Mouse (Mus musculus): ENCODE measurements around the gene Rdh11. TPM values are rescaled to one million over a fixed set of nuclear protein-coding genes. Genes with fewer than 3 reads are reported as not detected.

Gene Rdh11
- polyA plus RNA-seq (2012; rRNA removed; ENCODE audit: low replicate concordance), result 14.1 and 16.8 TPM in 2 replicates

GRCm38 (mm10) chr12:79192193-79192592 is at the start of gene Rdh11:
Gene Rdh11, minus strand, starts transcription at chr12:79192293.

GRCm38 (mm10) chr12:79208703-79209464 is 16.8 kb upstream of the Rdh11 start, which contains the start of gene Rdh12:
Gene Rdh12, plus strand, starts transcription at chr12:79208914.

GRCm38 (mm10) chr12:79172019-79172941 is 19.8 kb downstream of the Rdh11 start, which contains the start of gene Vti1b:
Gene Vti1b, minus strand, starts transcription at chr12:79172667.

GRCm38 (mm10) chr12:79130299-79131177 is 61.6 kb downstream of the Rdh11 start, which contains the start of gene Arg2:
Gene Arg2, plus strand, starts transcription at chr12:79130777.

Other genes starting within 250 kb of the Rdh11 start
- 16.5 and 38.3 TPM in 2 replicates for gene Tmem229b, start 184.7 kb downstream of the Rdh11 start, polyA plus RNA-seq (2012; rRNA removed; ENCODE audit: low replicate concordance)
- gene Plekhh1, start 163.1 kb downstream of the Rdh11 start, polyA plus RNA-seq (2012; rRNA removed; ENCODE audit: low replicate concordance), result 0.27 and 8.7 TPM in 2 replicates
- gene Pigh, start 102.6 kb downstream of the Rdh11 start, polyA plus RNA-seq (2012; rRNA removed; ENCODE audit: low replicate concordance), result 9.9 and 16.5 TPM in 2 replicates
- 6.8 TPM in 1 of 2 replicates, not detected in the other for gene Arg2, start 61.5 kb downstream of the Rdh11 start, polyA plus RNA-seq (2012; rRNA removed; ENCODE audit: low replicate concordance)
- gene Vti1b, start 19.6 kb downstream of the Rdh11 start, polyA plus RNA-seq (2012; rRNA removed; ENCODE audit: low replicate concordance), result 37.8 and 40.4 TPM in 2 replicates
- gene Rdh12, start 16.6 kb upstream of the Rdh11 start, polyA plus RNA-seq (2012; rRNA removed; ENCODE audit: low replicate concordance), result 1.0 and 1.5 TPM in 2 replicates
- gene Zfyve26, start 104.0 kb upstream of the Rdh11 start, polyA plus RNA-seq (2012; rRNA removed; ENCODE audit: low replicate concordance), result 30.9 and 34.9 TPM in 2 replicates
- 0.60 and 4.7 TPM in 2 replicates for gene Rad51b, start 105.0 kb upstream of the Rdh11 start, polyA plus RNA-seq (2012; rRNA removed; ENCODE audit: low replicate concordance)

All from subcutaneous adipose tissue, adult 2 months (tissue).